Mouse (Mus musculus) cortical plate, adult 2 months (tissue): ENCODE data around the gene Olfr1417.

ENCODE experiments used
- CTCF ChIP-seq: fragments of 200-500 bp; IDR thresholded peaks from 2 replicates; pipeline ENCODE4 v1.5.1; 2011; ENCODE audit warnings: mild to moderate bottlenecking, control low read depth, low read length; ENCODE audit not compliant: insufficient read depth; ENCODE audit errors: extremely low read depth
- POLR2A ChIP-seq: fragments of 200-500 bp; IDR thresholded peaks from 2 replicates; pipeline ENCODE4 v1.6.1; 2011; ENCODE audit warnings: mild to moderate bottlenecking, low read length, control low read depth; ENCODE audit not compliant: insufficient read depth; ENCODE audit errors: extremely low read depth

- TF ChIP-seq CTCF, result no peak
- no peak for TF ChIP-seq POLR2A
Observed at GRCm38 (mm10) chr19:11791825-11792224, 47.2 kb downstream of the Olfr1417 start.
